Mouse (Mus musculus): ENCODE data around the gene Gm49721.
"Not testable (repeated sequence)": the region's sequence is repeated elsewhere in the genome, so short reads cannot be mapped to it uniquely, and the experiment has no call there.

DNA sequence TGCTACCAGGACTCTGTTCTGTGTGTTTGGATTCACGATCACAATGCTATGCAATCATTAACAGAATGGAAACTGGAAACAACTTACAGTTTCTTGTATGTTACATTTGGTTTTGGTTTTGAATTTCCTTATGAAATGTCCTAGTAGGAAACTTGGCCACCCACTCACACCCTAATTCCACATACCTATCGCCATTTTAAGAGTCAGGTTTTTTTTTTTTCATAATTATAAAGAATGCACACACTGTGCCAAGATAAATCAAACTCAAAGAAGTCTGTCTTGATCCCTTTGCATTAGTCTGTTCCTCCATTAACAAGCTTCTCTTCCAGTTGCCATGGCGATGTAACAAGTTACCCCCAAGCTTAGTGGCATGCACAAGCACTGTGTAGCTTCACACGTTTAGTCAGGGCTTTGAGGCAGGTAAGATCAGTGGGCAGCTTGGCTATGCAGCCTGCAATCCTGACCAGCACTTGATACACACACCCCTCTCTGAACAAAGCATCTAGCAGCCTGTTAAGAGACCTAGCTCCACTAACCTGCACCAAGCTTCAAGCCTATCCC lies 5.8 kb upstream of the Gm49721 start:
- TF ChIP-seq GATA1 (IDR thresholded peaks at IDR 0.05; ENCODE audit: borderline replicate concordance, low read length); FLI1 (IDR thresholded peaks at IDR 0.05; ENCODE audit: low read length): not testable (repeated sequence)
